Mouse (Mus musculus) lung, embryonic 14.5 days (tissue): ENCODE data around the gene Elk1. TPM values are rescaled to one million over a fixed set of nuclear protein-coding genes. Genes with fewer than 3 reads are reported as not detected.

Experiments used
- ATAC-seq: fragments of 200-750 bp; cut with Nextera tagmentation; 2 replicates; pipeline ENCODE4 v1.8.0; 2017; ENCODE audit warnings: mild to moderate bottlenecking, moderate TSS enrichment, moderate library complexity; ENCODE audit not compliant: insufficient read depth
- DNase-seq: peaks from one replicate; pipeline ENCODE4 v3.0.0-alpha.2; 2015
- H3K27ac ChIP-seq: fragments of 300-500 bp; sonication (generic); 2 replicates; pipeline ENCODE4 v1.5.1; 2014; ENCODE audit warnings: low read depth, mild to moderate bottlenecking, moderate library complexity
- H3K27me3 ChIP-seq: fragments of 300-500 bp; sonication (generic); 2 replicates; pipeline ENCODE4 v1.6.1; 2014; ENCODE audit warnings: low read length, control low read depth; ENCODE audit not compliant: insufficient read depth
- H3K36me3 ChIP-seq: fragments of 300-500 bp; sonication (generic); 2 replicates; pipeline ENCODE4 v1.6.1; 2014; ENCODE audit warnings: control low read depth; ENCODE audit not compliant: insufficient read depth
- H3K4me1 ChIP-seq: fragments of 300-500 bp; sonication (generic); 2 replicates; pipeline ENCODE4 v1.6.1; 2014; ENCODE audit warnings: antibody characterized with exemption, control low read depth; ENCODE audit not compliant: insufficient read depth
- H3K4me2 ChIP-seq: fragments of 300-500 bp; sonication (generic); 2 replicates; pipeline ENCODE4 v1.6.1; 2014; ENCODE audit warnings: mild to moderate bottlenecking
- H3K4me3 ChIP-seq: fragments of 300-500 bp; sonication (generic); 2 replicates; pipeline ENCODE4 v1.5.1; 2014; ENCODE audit warnings: low read depth, low read length
- H3K9ac ChIP-seq: fragments of 300-500 bp; sonication (generic); 2 replicates; pipeline ENCODE4 v1.6.1; 2014
- H3K9me3 ChIP-seq: fragments of 300-500 bp; sonication (generic); 2 replicates; pipeline ENCODE4 v1.6.1; 2016; ENCODE audit warnings: low read depth, low read length, control low read depth
- CTCF ChIP-seq: IDR thresholded peaks from 2 replicates; pipeline ENCODE4 v1.5.1; 2016; ENCODE audit warnings: antibody characterized with exemption, low read depth
- WGBS: fragments of 180-500 bp; shearing (Covaris S2); extraction: QIAGEN DNeasy Blood & Tissue Kit; methylation state at CpG from one replicate; pipeline ENCODE4 v1.1.7; 2014; 5-methylcytosine and 5-hydroxymethylcytosine counted together
- polyA plus RNA-seq: library from polyadenylated mRNA; unstranded; fragments of >200 nt; fragmentation: Nextera tagmentation; extraction: Ambion mirVana; gene quantifications from 2 replicates; pipeline ENCODE4 v1.2.1, GENCODE M21; 2014

Gene Elk1
- polyA plus RNA-seq, 1 experiment from 2014 or later, result 8.0 TPM

GRCm38 (mm10) chrX:20913726-20914125 is 36.7 kb downstream of the Elk1 start:
- H3K27ac ChIP-seq, result no peak overlapping the region
- H3K27me3 ChIP-seq, result no peaks in the 10 kb centered on the region
- H3K9ac ChIP-seq, result no peak overlapping the region
- 81% methylated on average over 6 of the region's 6 CpGs for WGBS
- H3K4me3 ChIP-seq, result no peak overlapping the region
- DNase-seq (no peak), ATAC-seq (no peak)
- no peaks in the 10 kb centered on the region for H3K9me3 ChIP-seq
- H3K36me3 ChIP-seq, result no peaks in the 10 kb centered on the region
- TF ChIP-seq CTCF, result no peak
- H3K4me2 ChIP-seq, result no peak overlapping the region
- no peaks in the 10 kb centered on the region for H3K4me1 ChIP-seq

GRCm38 (mm10) chrX:20910074-20910473 is 40.3 kb downstream of the Elk1 start:
- Histone ChIP-seq H3K9me3 (no peaks in the 10 kb centered on the region), H3K4me1 (no peaks in the 10 kb centered on the region), H3K9ac (no peak overlapping the region), H3K36me3 (no peaks in the 10 kb centered on the region), H3K27ac (no peak overlapping the region), H3K27me3 (no peaks in the 10 kb centered on the region), H3K4me3 (no peak overlapping the region), H3K4me2 (no peak overlapping the region)
- no peak for TF ChIP-seq CTCF
- 31% methylated on average over 3 of the region's 3 CpGs for WGBS
- no peak for DNase-seq
- ATAC-seq, result no peak

Other genes starting within 250 kb of the Elk1 start
- gene Usp11, start 246.7 kb downstream of the Elk1 start, polyA plus RNA-seq, result 38.2 and 39.9 TPM in 2 replicates
- gene Araf, start 152.8 kb downstream of the Elk1 start, polyA plus RNA-seq, result 86.4 and 90.0 TPM in 2 replicates
- gene Timp1, start 80.4 kb downstream of the Elk1 start, polyA plus RNA-seq, result 34.2 and 34.7 TPM in 2 replicates
- 0.11 and 0.42 TPM in 2 replicates for gene Syn1, start 29.6 kb downstream of the Elk1 start, polyA plus RNA-seq
- gene Cfp, start 19.1 kb downstream of the Elk1 start, polyA plus RNA-seq, result 5.6 and 6.0 TPM in 2 replicates
- 53.2 and 55.9 TPM in 2 replicates for gene Uxt, start 11.4 kb upstream of the Elk1 start, polyA plus RNA-seq
- gene Zfp182, start 111.7 kb upstream of the Elk1 start, polyA plus RNA-seq, result 5.5 and 5.9 TPM in 2 replicates
- not detected in 2 replicates for gene Spaca5, start 117.8 kb upstream of the Elk1 start, polyA plus RNA-seq
- gene Zfp300, start 138.9 kb upstream of the Elk1 start, polyA plus RNA-seq, result 1.3 TPM in 2 replicates
- not detected in 2 replicates for gene Ssxa1, start 165.2 kb upstream of the Elk1 start, polyA plus RNA-seq
- not detected in 2 replicates for gene Gm21876, start 225.0 kb upstream of the Elk1 start, polyA plus RNA-seq